Mouse (Mus musculus) embryonic facial prominence, embryonic 10.5 days (tissue): Measurements from ENCODE around the gene Sept9. TPM values are rescaled to one million over a fixed set of nuclear protein-coding genes. Genes with fewer than 3 reads are reported as not detected.
A peak's percentile ranks its signal among the peaks of the same experiment; 100 is the strongest.

Experiments used
- DNase-seq: peaks from one replicate; pipeline ENCODE4 v3.0.0-alpha.2; 2017; ENCODE audit warnings: low spot score
- H3K27ac ChIP-seq: fragments of 300-500 bp; sonication (generic); replicated peaks from 2 replicates; pipeline ENCODE4 v1.5.1; 2016; ENCODE audit warnings: mild to moderate bottlenecking
- H3K27me3 ChIP-seq: fragments of 300-500 bp; sonication (generic); replicated peaks from 2 replicates; pipeline ENCODE4 v1.6.1; 2016; ENCODE audit warnings: low read depth, mild to moderate bottlenecking; ENCODE audit not compliant: poor library complexity, severe bottlenecking
- H3K36me3 ChIP-seq: fragments of 300-500 bp; sonication (generic); replicated peaks from 2 replicates; pipeline ENCODE4 v1.6.1; 2016; ENCODE audit warnings: mild to moderate bottlenecking, moderate library complexity
- H3K4me1 ChIP-seq: fragments of 300-500 bp; sonication (generic); 2 replicates; pipeline ENCODE4 v1.6.1; 2016
- H3K4me3 ChIP-seq: fragments of 300-500 bp; sonication (generic); 2 replicates; pipeline ENCODE4 v1.5.1; 2016; ENCODE audit warnings: mild to moderate bottlenecking, moderate library complexity
- H3K9me3 ChIP-seq: fragments of 300-500 bp; sonication (generic); 2 replicates; pipeline ENCODE4 v1.6.1; 2016; ENCODE audit warnings: mild to moderate bottlenecking
- WGBS: fragments of 180-500 bp; shearing (Covaris S2); methylation state at CpG from one replicate; pipeline ENCODE4 v1.1.7; 2016; 5-methylcytosine and 5-hydroxymethylcytosine counted together
- polyA plus RNA-seq: library from polyadenylated mRNA; unstranded; fragments of >200 nt; fragmentation: Nextera tagmentation; extraction: Ambion mirVana; gene quantifications from 2 replicates; pipeline ENCODE4 v1.2.1, GENCODE M21; 2016

The Sept9 gene
- polyA plus RNA-seq, 1 experiment from 2014 or later = 255 TPM

- Histone ChIP-seq H3K27me3 (peaks cover 7% of the 10 kb centered on the region; the same call in 1 of the 2 replicates), H3K9me3 (peaks cover 4% of the 10 kb centered on the region; the same call in 1 of the 2 replicates), H3K4me1 (peaks cover 5% of the 10 kb centered on the region), H3K36me3 (peaks cover 37% of the 10 kb centered on the region), H3K27ac (0 out of 2 replicates have a peak overlapping the region, but pooled peaks have one; percentile 10), H3K4me3 (no peak overlapping the region)
- WGBS = 77% methylated on average over 8 of the region's 8 CpGs
- no peak for DNase-seq
Observed at GRCm38 (mm10) chr11:117161574-117161973, 37.9 kb upstream of the Sept9 start.

GRCm38 (mm10) chr11:117163098-117163497 is 36.4 kb upstream of the Sept9 start:
- H3K36me3 ChIP-seq = peaks cover 22% of the 10 kb centered on the region
- no peak for DNase-seq
- peaks cover 7% of the 10 kb centered on the region; the same call in 1 of the 2 replicates for H3K27me3 ChIP-seq
- peak overlapping the region; percentile 19; the same call in 1 of the 2 replicates for H3K27ac ChIP-seq
- H3K9me3 ChIP-seq = peaks cover 4% of the 10 kb centered on the region; the same call in 1 of the 2 replicates
- 76% methylated on average over 9 of the region's 9 CpGs for WGBS
- H3K4me3 ChIP-seq = no peak overlapping the region
- H3K4me1 ChIP-seq = no peaks in the 10 kb centered on the region; the same call in 1 of the 2 replicates

GRCm38 (mm10) chr11:117163771-117164170 is 35.7 kb upstream of the Sept9 start:
- Histone ChIP-seq H3K9me3 (peaks cover 4% of the 10 kb centered on the region; the same call in 1 of the 2 replicates), H3K27ac (no peak overlapping the region), H3K36me3 (peaks cover 15% of the 10 kb centered on the region), H3K27me3 (peaks cover 7% of the 10 kb centered on the region; the same call in 1 of the 2 replicates), H3K4me1 (no peaks in the 10 kb centered on the region), H3K4me3 (no peak overlapping the region)
- DNase-seq = no peak
- 87% methylated on average over 6 of the region's 6 CpGs for WGBS

GRCm38 (mm10) chr11:117168278-117169087 is 31.0 kb upstream of the Sept9 start:
- Histone ChIP-seq H3K4me1 (peaks cover 3% of the 10 kb centered on the region; the same call in 1 of the 2 replicates), H3K36me3 (no peaks in the 10 kb centered on the region), H3K9me3 (peaks cover 4% of the 10 kb centered on the region; the same call in 1 of the 2 replicates), H3K27ac (no peak overlapping the region), H3K4me3 (no peak overlapping the region), H3K27me3 (no peaks in the 10 kb centered on the region)
- 89% methylated on average over 20 of the region's 20 CpGs for WGBS
- no peak for DNase-seq

GRCm38 (mm10) chr11:117169088-117169635 is 30.3 kb upstream of the Sept9 start:
- no peak overlapping the region for H3K27ac ChIP-seq
- H3K36me3 ChIP-seq = no peaks in the 10 kb centered on the region
- no peaks in the 10 kb centered on the region for H3K27me3 ChIP-seq
- peaks cover 9% of the 10 kb centered on the region; the same call in 1 of the 2 replicates for H3K4me1 ChIP-seq
- H3K4me3 ChIP-seq = no peak overlapping the region
- no peaks in the 10 kb centered on the region for H3K9me3 ChIP-seq
- DNase-seq = no peak
- 92% methylated on average over 11 of the region's 11 CpGs for WGBS

GRCm38 (mm10) chr11:117169801-117170565 is 29.5 kb upstream of the Sept9 start:
- Histone ChIP-seq H3K4me1 (peaks cover 17% of the 10 kb centered on the region), H3K27ac (no peak overlapping the region), H3K9me3 (no peaks in the 10 kb centered on the region), H3K4me3 (no peak overlapping the region), H3K36me3 (no peaks in the 10 kb centered on the region), H3K27me3 (no peaks in the 10 kb centered on the region)
- no peak for DNase-seq
- 94% methylated on average over 19 of the region's 19 CpGs for WGBS

GRCm38 (mm10) chr11:117174098-117174892 is 25.2 kb upstream of the Sept9 start:
- H3K4me1 ChIP-seq = peaks cover 34% of the 10 kb centered on the region
- H3K27ac ChIP-seq = peak overlapping the region; percentile 69; the same call in 1 of the 2 replicates
- WGBS = 51% methylated on average over 18 of the region's 18 CpGs
- no peaks in the 10 kb centered on the region for H3K27me3 ChIP-seq
- no peaks in the 10 kb centered on the region for H3K9me3 ChIP-seq
- H3K4me3 ChIP-seq = peak overlapping the region; percentile 52
- no peaks in the 10 kb centered on the region for H3K36me3 ChIP-seq
- no peak for DNase-seq

GRCm38 (mm10) chr11:117174924-117175323 is 24.5 kb upstream of the Sept9 start:
- Histone ChIP-seq H3K4me1 (peaks cover 34% of the 10 kb centered on the region), H3K4me3 (peak overlapping the region; percentile 52), H3K36me3 (no peaks in the 10 kb centered on the region), H3K9me3 (peaks cover 1% of the 10 kb centered on the region), H3K27me3 (no peaks in the 10 kb centered on the region), H3K27ac (peak overlapping the region; percentile 69)
- DNase-seq = peak; percentile 56
- 43% methylated on average over 15 of the region's 15 CpGs for WGBS

- WGBS = 89% methylated on average over 12 of the region's 12 CpGs
- no peak for DNase-seq
- peaks cover 7% of the 10 kb centered on the region for H3K9me3 ChIP-seq
- peaks cover 34% of the 10 kb centered on the region for H3K4me1 ChIP-seq
- no peaks in the 10 kb centered on the region for H3K27me3 ChIP-seq
- no peaks in the 10 kb centered on the region for H3K36me3 ChIP-seq
- H3K4me3 ChIP-seq = no peak overlapping the region
- no peak overlapping the region for H3K27ac ChIP-seq
Observed at GRCm38 (mm10) chr11:117175472-117175871, 24.0 kb upstream of the Sept9 start.

- peak; percentile 57 for DNase-seq
- Histone ChIP-seq H3K27ac (peak overlapping the region; percentile 2; the same call in 1 of the 2 replicates), H3K27me3 (no peaks in the 10 kb centered on the region), H3K36me3 (no peaks in the 10 kb centered on the region), H3K4me1 (peaks cover 34% of the 10 kb centered on the region), H3K4me3 (no peak overlapping the region), H3K9me3 (peaks cover 13% of the 10 kb centered on the region)
- WGBS = 41% methylated on average over 5 of the region's 5 CpGs
Observed at GRCm38 (mm10) chr11:117176304-117176703, 23.2 kb upstream of the Sept9 start.

GRCm38 (mm10) chr11:117176900-117177299 is 22.6 kb upstream of the Sept9 start:
- Histone ChIP-seq H3K4me3 (no peak overlapping the region), H3K36me3 (no peaks in the 10 kb centered on the region), H3K27ac (peak overlapping the region; percentile 36; the same call in 1 of the 2 replicates), H3K9me3 (peaks cover 19% of the 10 kb centered on the region), H3K27me3 (no peaks in the 10 kb centered on the region), H3K4me1 (peaks cover 34% of the 10 kb centered on the region)
- DNase-seq = no peak
- WGBS = 80% methylated on average over 5 of the region's 5 CpGs
